Mouse (Mus musculus): Measurements from ENCODE around the gene Casp4. TPM values are rescaled to one million over a fixed set of nuclear protein-coding genes. Genes with fewer than 3 reads are reported as not detected.

Gene Casp4
- polyA plus RNA-seq, 1 experiment from 2014 or later, result 1.2 TPM

Other genes starting within 250 kb of the Casp4 start
- 0.70 and 0.79 TPM in 2 replicates for gene Casp1, start 10.3 kb upstream of the Casp4 start, polyA plus RNA-seq (2015; fragmentation: Nextera tagmentation; extraction: Ambion mirVana)
- gene Casp12, start 36.6 kb downstream of the Casp4 start, polyA plus RNA-seq (2015; fragmentation: Nextera tagmentation; extraction: Ambion mirVana), result 1.9 and 3.3 TPM in 2 replicates